Comparison of ENCODE assay signal across 1 mouse cellular context in genomic region chr17:24849733-24850064, GRCm38 (mm10).
TF ChIP-seq lines count a peak whose summit lies in the region.

No protein-coding gene starts in this region.

TF ChIP-seq in CH12.LX, 34 proteins besides CTCF, POLR2A, EP300 and RAD21 (continued from another document):
- no peak for TF ChIP-seq ETS1 (conservative IDR thresholded peaks at IDR 0.05; ENCODE audit: low read depth, low read length)
- TF ChIP-seq KAT2A (IDR thresholded peaks at IDR 0.05; ENCODE audit: insufficient replicate concordance, low read length) = no peak
- no peak for TF ChIP-seq USF2 (conservative IDR thresholded peaks at IDR 0.05; ENCODE audit: low read depth, low read length)
- no peak for TF ChIP-seq BHLHE40 (IDR thresholded peaks at IDR 0.05; ENCODE audit: low read depth, low read length)
- no peak for TF ChIP-seq CHD1 (IDR thresholded peaks at IDR 0.05; ENCODE audit: low read depth, low read length)
- TF ChIP-seq MAZ (IDR thresholded peaks at IDR 0.05; ENCODE audit: low read depth, low read length) = no peak
- 0 out of 2 replicates have a peak, but pooled peaks have one; percentile 82 for TF ChIP-seq MYC (IDR thresholded peaks at IDR 0.05; ENCODE audit: low read depth, low read length)
- TF ChIP-seq POLR2AphosphoS2 (IDR thresholded peaks at IDR 0.05; ENCODE audit: low read depth, low read length) = no peak
- no peak for TF ChIP-seq USF1 (IDR thresholded peaks at IDR 0.05; ENCODE audit: low read depth, low read length)
- TF ChIP-seq SMC3 (IDR thresholded peaks at IDR 0.05; ENCODE audit: low read depth, low read length) = peak; percentile 20; the same call in 1 of the 2 replicates
- TF ChIP-seq UBTF (IDR thresholded peaks at IDR 0.05; ENCODE audit: low read depth, low read length) = no peak; the same call in 1 of the 2 replicates
- TF ChIP-seq E2F4 (IDR thresholded peaks at IDR 0.05; ENCODE audit: insufficient replicate concordance, low read depth, low read length) = no peak
- peak; percentile 84 for TF ChIP-seq SIN3A (IDR thresholded peaks at IDR 0.05; ENCODE audit: low read length)
- no peak for TF ChIP-seq ZC3H11A (IDR thresholded peaks at IDR 0.05; ENCODE audit: low read depth, low read length)
- no peak for TF ChIP-seq MEF2A (IDR thresholded peaks at IDR 0.05; ENCODE audit: borderline replicate concordance, low read depth, low read length)
- 0 out of 2 replicates have a peak, but pooled peaks have one; percentile 16 for TF ChIP-seq ZMIZ1 (IDR thresholded peaks at IDR 0.05; ENCODE audit: low read depth, low read length)
- TF ChIP-seq GABPA (IDR thresholded peaks at IDR 0.05; ENCODE audit: insufficient replicate concordance, low read depth, low read length) = no peak
- TF ChIP-seq RCOR1 (conservative IDR thresholded peaks at IDR 0.05; ENCODE audit: low read depth, low read length) = no peak
- no peak for TF ChIP-seq ZKSCAN1 (IDR thresholded peaks at IDR 0.05; ENCODE audit: borderline replicate concordance, low read depth, low read length)
- TF ChIP-seq HCFC1 (IDR thresholded peaks at IDR 0.05; ENCODE audit: low read depth, low read length) = no peak
- TF ChIP-seq ELF1 (IDR thresholded peaks at IDR 0.05; ENCODE audit: low read depth, low read length) = peak; percentile 5; the same call in 1 of the 2 replicates
- peak; percentile 79 for TF ChIP-seq MAX (IDR thresholded peaks at IDR 0.05; ENCODE audit: low read length)
- peak; percentile 59 for TF ChIP-seq NRF1 (IDR thresholded peaks at IDR 0.05; ENCODE audit: low read depth, low read length)
- TF ChIP-seq MAFK (IDR thresholded peaks at IDR 0.05; ENCODE audit: insufficient replicate concordance, low read length) = no peak
- no peak for TF ChIP-seq JUN (IDR thresholded peaks at IDR 0.05; ENCODE audit: insufficient read depth, low read depth, low read length)
- no peak for TF ChIP-seq ZNF384 (IDR thresholded peaks at IDR 0.05; ENCODE audit: low read depth, low read length)
- no peak for TF ChIP-seq NELFE (IDR thresholded peaks at IDR 0.05; ENCODE audit: low read depth, low read length)
- TF ChIP-seq PAX5 (IDR thresholded peaks at IDR 0.05; ENCODE audit: low read length) = no peak
- TF ChIP-seq MXI1 (IDR thresholded peaks at IDR 0.05; ENCODE audit: low read depth, low read length) = peak; percentile 89
- TF ChIP-seq CHD2 (IDR thresholded peaks at IDR 0.05; ENCODE audit: low read length) = no peak
